Mouse (Mus musculus) CH12.LX (cell line): Measurements from ENCODE around the gene Lsm2.

Source experiments
- CTCF ChIP-seq, 2 experiments: IDR thresholded peaks in 1 of 2; conservative IDR thresholded peaks in 1 of 2; 2 replicates each; pipeline ENCODE4 v1.5.1; 2011 to 2012; ENCODE audit warnings: low read depth in 2 of 2, low read length in 2 of 2, improper control_type of control experiment in 1 of 2, inconsistent platforms in 1 of 2, mild to moderate bottlenecking in 1 of 2, moderate library complexity in 1 of 2
- ELF1 ChIP-seq: IDR thresholded peaks from 2 replicates; pipeline ENCODE4 v1.6.1; 2014; ENCODE audit warnings: low read depth, mild to moderate bottlenecking, inconsistent platforms, low read length, improper control_type of control experiment
- ETS1 ChIP-seq: conservative IDR thresholded peaks from 2 replicates; pipeline ENCODE4 v1.6.1; 2012; ENCODE audit warnings: low read depth, mild to moderate bottlenecking, inconsistent platforms, low read length, improper control_type of control experiment, moderate library complexity
- JUN ChIP-seq: IDR thresholded peaks from 2 replicates; pipeline ENCODE4 v1.6.1; 2011; ENCODE audit warnings: low read depth, mild to moderate bottlenecking, low read length, improper control_type of control experiment, moderate library complexity; ENCODE audit not compliant: insufficient read depth
- MAFK ChIP-seq: IDR thresholded peaks from 2 replicates; pipeline ENCODE4 v1.6.1; 2011; ENCODE audit warnings: low read length, improper control_type of control experiment; ENCODE audit not compliant: insufficient replicate concordance
- MAX ChIP-seq: IDR thresholded peaks from 2 replicates; pipeline ENCODE4 v1.6.1; 2011; ENCODE audit warnings: low read length, improper control_type of control experiment
- MAZ ChIP-seq: IDR thresholded peaks from 2 replicates; pipeline ENCODE4 v1.6.1; 2012; ENCODE audit warnings: low read depth, mild to moderate bottlenecking, inconsistent platforms, low read length, improper control_type of control experiment, moderate library complexity
- POLR2A ChIP-seq: IDR thresholded peaks from 2 replicates; pipeline ENCODE4 v1.6.1; 2011; ENCODE audit warnings: low read depth, mild to moderate bottlenecking, improper control_type of control experiment, low read length
- RAD21 ChIP-seq: IDR thresholded peaks from 2 replicates; pipeline ENCODE4 v1.6.1; 2011; ENCODE audit warnings: low read depth, mild to moderate bottlenecking, low read length, improper control_type of control experiment, moderate library complexity
- USF2 ChIP-seq: conservative IDR thresholded peaks from 2 replicates; pipeline ENCODE4 v1.6.1; 2011; ENCODE audit warnings: low read depth, low read length, improper control_type of control experiment
- ZC3H11A ChIP-seq: IDR thresholded peaks from 2 replicates; pipeline ENCODE4 v1.6.1; 2012; ENCODE audit warnings: low read depth, mild to moderate bottlenecking, inconsistent platforms, low read length, improper control_type of control experiment

GRCm38 (mm10) chr17:35015296-35015695, 33.6 kb downstream of the Lsm2 start:
- TF ChIP-seq ELF1 (no peak), RAD21 (no peak), CTCF (conservative IDR thresholded peaks at IDR 0.05 in 1 of 2, IDR thresholded peaks at IDR 0.05 in 1 of 2; ENCODE audit: low read depth in 2 of 2, low read length in 2 of 2) (no peak), POLR2A (no peak), ZC3H11A (no peak), ETS1 (no peak), MAFK (no peak), USF2 (no peak), JUN (no peak), MAZ (no peak), MAX (no peak)
